Mouse (Mus musculus): ENCODE data around the gene Tmem82. TPM values are rescaled to one million over a fixed set of nuclear protein-coding genes. Genes with fewer than 3 reads are reported as not detected.

Gene Tmem82
- polyA plus RNA-seq, 1 experiment from 2014 or later = 0.80 TPM

- 95% methylated on average over 13 of the region's 13 CpGs for WGBS
- Histone ChIP-seq H3K9ac (replicated peaks) (no peak overlapping the region), H3K4me1 (replicated peaks) (peaks cover 12% of the 10 kb centered on the region), H3K4me2 (no peak overlapping the region), H3K9me3 (no peaks in the 10 kb centered on the region), H3K27me3 (no peaks in the 10 kb centered on the region), H3K27ac (no peak overlapping the region), H3K4me3 (replicated peaks) (no peak overlapping the region), H3K36me3 (peaks cover 61% of the 10 kb centered on the region)
- no peak for ATAC-seq (ENCODE audit: insufficient number of reproducible peaks, insufficient read depth, low FRiP score, low TSS enrichment, low read depth)
These were observed 35.4 kb upstream of the Tmem82 start for GRCm38 (mm10) chr4:141653813-141654212.

GRCm38 (mm10) chr4:141653044-141653443, 34.6 kb upstream of the Tmem82 start:
- H3K36me3 ChIP-seq = peaks cover 64% of the 10 kb centered on the region
- no peak overlapping the region for H3K4me3 ChIP-seq (replicated peaks)
- no peaks in the 10 kb centered on the region for H3K27me3 ChIP-seq
- peaks cover 17% of the 10 kb centered on the region for H3K4me1 ChIP-seq (replicated peaks)
- no peak overlapping the region for H3K27ac ChIP-seq
- no peak overlapping the region for H3K4me2 ChIP-seq
- no peak for ATAC-seq (ENCODE audit: insufficient number of reproducible peaks, insufficient read depth, low FRiP score, low TSS enrichment, low read depth)
- WGBS = 87% methylated on average over 8 of the region's 8 CpGs
- no peaks in the 10 kb centered on the region for H3K9me3 ChIP-seq
- H3K9ac ChIP-seq (replicated peaks) = no peak overlapping the region

GRCm38 (mm10) chr4:141651944-141652343, 33.5 kb upstream of the Tmem82 start:
- Histone ChIP-seq H3K36me3 (peaks cover 68% of the 10 kb centered on the region), H3K4me1 (replicated peaks) (peaks cover 17% of the 10 kb centered on the region), H3K27me3 (no peaks in the 10 kb centered on the region), H3K27ac (no peak overlapping the region), H3K4me2 (no peak overlapping the region), H3K9ac (replicated peaks) (no peak overlapping the region), H3K4me3 (replicated peaks) (no peak overlapping the region), H3K9me3 (no peaks in the 10 kb centered on the region)
- no peak for ATAC-seq (ENCODE audit: insufficient number of reproducible peaks, insufficient read depth, low FRiP score, low TSS enrichment, low read depth)
- WGBS = 91% methylated on average over 10 of the region's 10 CpGs

- no peak overlapping the region for H3K9ac ChIP-seq (replicated peaks)
- no peaks in the 10 kb centered on the region for H3K27me3 ChIP-seq
- H3K4me2 ChIP-seq = no peak overlapping the region
- no peak overlapping the region for H3K27ac ChIP-seq
- no peaks in the 10 kb centered on the region for H3K9me3 ChIP-seq
- peaks cover 64% of the 10 kb centered on the region for H3K36me3 ChIP-seq
- no peak for ATAC-seq (ENCODE audit: insufficient number of reproducible peaks, insufficient read depth, low FRiP score, low TSS enrichment, low read depth)
- H3K4me3 ChIP-seq (replicated peaks) = no peak overlapping the region
- WGBS = 89% methylated on average over 6 of the region's 6 CpGs
- H3K4me1 ChIP-seq (replicated peaks) = peaks cover 17% of the 10 kb centered on the region
These were observed 32.9 kb upstream of the Tmem82 start for GRCm38 (mm10) chr4:141651286-141651685.

- Histone ChIP-seq H3K36me3 (peaks cover 53% of the 10 kb centered on the region), H3K4me1 (replicated peaks) (peaks cover 17% of the 10 kb centered on the region), H3K4me2 (peak overlapping the region; percentile 27), H3K9me3 (no peaks in the 10 kb centered on the region), H3K27me3 (no peaks in the 10 kb centered on the region), H3K4me3 (replicated peaks) (no peak overlapping the region), H3K9ac (replicated peaks) (no peak overlapping the region), H3K27ac (peak overlapping the region; percentile 80)
- peak; percentile 44; the same call in 1 of the 2 replicates for ATAC-seq (ENCODE audit: insufficient number of reproducible peaks, insufficient read depth, low FRiP score, low TSS enrichment, low read depth)
- WGBS = 72% methylated on average over 6 of the region's 6 CpGs
These were observed 30.8 kb upstream of the Tmem82 start for GRCm38 (mm10) chr4:141649244-141649643.

- 94% methylated on average over 5 of the region's 5 CpGs for WGBS
These were observed 29.8 kb upstream of the Tmem82 start for GRCm38 (mm10) chr4:141648262-141648661.

GRCm38 (mm10) chr4:141647187-141647586, 28.8 kb upstream of the Tmem82 start:
- 78% methylated on average over 3 of the region's 3 CpGs for WGBS

More at GRCm38 (mm10) chr4:141648262-141648661, 29.8 kb upstream of the Tmem82 start:
- H3K27ac ChIP-seq = peak overlapping the region; percentile 80; the same call in 1 of the 2 replicates
- no peaks in the 10 kb centered on the region for H3K9me3 ChIP-seq
- H3K9ac ChIP-seq (replicated peaks) = no peak overlapping the region
- no peaks in the 10 kb centered on the region for H3K27me3 ChIP-seq
- H3K4me2 ChIP-seq = no peak overlapping the region
- peaks cover 24% of the 10 kb centered on the region for H3K4me1 ChIP-seq (replicated peaks)
- no peak for ATAC-seq (ENCODE audit: insufficient number of reproducible peaks, insufficient read depth, low FRiP score, low TSS enrichment, low read depth)
- peaks cover 43% of the 10 kb centered on the region for H3K36me3 ChIP-seq
- H3K4me3 ChIP-seq (replicated peaks) = no peak overlapping the region

GRCm38 (mm10) chr4:141645988-141646387, 27.6 kb upstream of the Tmem82 start:
- Histone ChIP-seq H3K4me1 (replicated peaks) (peaks cover 24% of the 10 kb centered on the region), H3K4me2 (no peak overlapping the region), H3K4me3 (replicated peaks) (no peak overlapping the region), H3K27ac (no peak overlapping the region), H3K27me3 (no peaks in the 10 kb centered on the region), H3K9me3 (no peaks in the 10 kb centered on the region), H3K9ac (replicated peaks) (no peak overlapping the region), H3K36me3 (peaks cover 44% of the 10 kb centered on the region)
- WGBS = 91% methylated on average over 8 of the region's 8 CpGs
- no peak for ATAC-seq (ENCODE audit: insufficient number of reproducible peaks, insufficient read depth, low FRiP score, low TSS enrichment, low read depth)

More at GRCm38 (mm10) chr4:141647187-141647586, 28.8 kb upstream of the Tmem82 start:
- no peak overlapping the region for H3K4me2 ChIP-seq
- H3K4me1 ChIP-seq (replicated peaks) = peaks cover 24% of the 10 kb centered on the region
- H3K27ac ChIP-seq = no peak overlapping the region
- no peaks in the 10 kb centered on the region for H3K27me3 ChIP-seq
- no peaks in the 10 kb centered on the region for H3K9me3 ChIP-seq
- H3K9ac ChIP-seq (replicated peaks) = no peak overlapping the region
- H3K36me3 ChIP-seq = peaks cover 40% of the 10 kb centered on the region
- no peak for ATAC-seq (ENCODE audit: insufficient number of reproducible peaks, insufficient read depth, low FRiP score, low TSS enrichment, low read depth)
- H3K4me3 ChIP-seq (replicated peaks) = no peak overlapping the region

- ATAC-seq (ENCODE audit: insufficient number of reproducible peaks, insufficient read depth, low FRiP score, low TSS enrichment, low read depth) = peak; percentile 23; the same call in 1 of the 2 replicates
- H3K36me3 ChIP-seq = peaks cover 56% of the 10 kb centered on the region
- peaks cover 8% of the 10 kb centered on the region for H3K4me1 ChIP-seq (replicated peaks)
- H3K4me2 ChIP-seq = no peak overlapping the region
- WGBS = 77% methylated on average over 7 of the region's 7 CpGs
- no peak overlapping the region for H3K9ac ChIP-seq (replicated peaks)
- H3K27me3 ChIP-seq = no peaks in the 10 kb centered on the region
- no peak overlapping the region for H3K4me3 ChIP-seq (replicated peaks)
- peak overlapping the region; percentile 50; the same call in 1 of the 2 replicates for H3K27ac ChIP-seq
- H3K9me3 ChIP-seq = no peaks in the 10 kb centered on the region
These were observed 24.9 kb upstream of the Tmem82 start for GRCm38 (mm10) chr4:141643118-141643855.

- no peak for ATAC-seq (ENCODE audit: insufficient number of reproducible peaks, insufficient read depth, low FRiP score, low TSS enrichment, low read depth)
- Histone ChIP-seq H3K4me3 (replicated peaks) (no peak overlapping the region), H3K36me3 (peaks cover 58% of the 10 kb centered on the region), H3K9ac (replicated peaks) (no peak overlapping the region), H3K27ac (no peak overlapping the region), H3K27me3 (no peaks in the 10 kb centered on the region), H3K4me1 (replicated peaks) (peaks cover 7% of the 10 kb centered on the region), H3K9me3 (no peaks in the 10 kb centered on the region), H3K4me2 (no peak overlapping the region)
- 91% methylated on average over 25 of the region's 25 CpGs for WGBS
These were observed 23.8 kb upstream of the Tmem82 start for GRCm38 (mm10) chr4:141641961-141642811.

GRCm38 (mm10) chr4:141641353-141641771, 22.9 kb upstream of the Tmem82 start:
- Histone ChIP-seq H3K9ac (replicated peaks) (no peak overlapping the region), H3K27ac (no peak overlapping the region), H3K36me3 (peaks cover 61% of the 10 kb centered on the region), H3K9me3 (no peaks in the 10 kb centered on the region), H3K27me3 (no peaks in the 10 kb centered on the region), H3K4me1 (replicated peaks) (peaks cover 7% of the 10 kb centered on the region), H3K4me3 (replicated peaks) (no peak overlapping the region), H3K4me2 (no peak overlapping the region)
- WGBS = 87% methylated on average over 7 of the region's 7 CpGs
- no peak for ATAC-seq (ENCODE audit: insufficient number of reproducible peaks, insufficient read depth, low FRiP score, low TSS enrichment, low read depth)

All from limb, embryonic 12.5 days (tissue).